In the genomic region with DNA sequence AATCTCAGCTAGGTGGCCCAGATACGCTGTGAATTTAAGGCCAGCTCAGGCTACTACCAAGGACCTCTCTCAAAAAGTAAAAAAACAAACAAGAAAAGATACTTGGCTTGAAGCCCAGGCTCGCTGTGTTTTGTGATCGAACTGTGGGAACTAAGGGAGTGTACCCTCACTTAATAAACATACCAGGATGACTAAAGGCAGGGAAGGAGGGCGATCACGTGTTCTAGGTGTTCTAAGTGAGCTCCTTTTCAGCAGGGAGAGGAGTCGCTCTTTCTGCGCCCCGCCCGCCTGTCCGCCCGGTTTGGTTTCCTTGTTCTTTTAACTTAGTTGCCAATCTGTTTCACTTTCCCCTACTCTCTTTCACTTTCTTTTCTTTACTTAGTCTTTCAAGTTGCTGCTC, we compare ENCODE assay signal across 8 mouse cellular contexts. TPM values are rescaled to one million over a fixed set of nuclear protein-coding genes. Genes with fewer than 3 reads are reported as not detected.
DNase-seq lines count a peak whose midpoint lies in the region; ATAC-seq and TF ChIP-seq lines count a peak whose summit lies in the region.

No protein-coding gene starts in this region.

- peak; percentile 24 to 29 for DNase-seq in heart, adult 2 months
- no peak for DNase-seq in heart, postnatal 25 days (ENCODE audit: low spot score)
- DNase-seq in adrenal gland, postnatal 36 days, result peak; percentile 8 to 30
- DNase-seq in liver, embryonic 11.5 days (ENCODE audit: low spot score), result no peak
- DNase-seq in ovary, postnatal 36 days (ENCODE audit: low spot score), result peak; percentile 15
- DNase-seq in left cerebral cortex, adult 8-10 months (ENCODE audit: low spot score in 2 of 2), result no peak
- no peak for DNase-seq in forebrain, embryonic 10.5 days (ENCODE audit: extremely low spot score, low spot score)

- ATAC-seq in liver, embryonic 11.5 days (replicated peaks; ENCODE audit: low FRiP score), result no peak
- no peak for ATAC-seq in cerebellum, adult (ENCODE audit: insufficient number of reproducible peaks, low FRiP score, low TSS enrichment)

- TF ChIP-seq EP300 in heart, adult 2 months (IDR thresholded peaks at IDR 0.05; ENCODE audit: insufficient read depth, low read depth, low read length), result no peak

- H3K4me2 ChIP-seq in liver, embryonic 11.5 days, result peak overlapping the region; percentile 18; the same call in 1 of the 2 replicates

- peak overlapping the region; percentile 37 for H3K4me3 ChIP-seq in heart, adult 2 months
- H3K4me3 ChIP-seq in liver, embryonic 11.5 days (ENCODE audit: low read depth, low read length), result no peak overlapping the region
- no peak overlapping the region for H3K4me3 ChIP-seq in forebrain, embryonic 10.5 days

- H3K4me1 ChIP-seq in heart, adult 2 months (ENCODE audit: control insufficient read depth, insufficient read depth, low read length), result 0 out of 2 replicates have a peak, but pooled peaks cover 3% of the 10 kb centered on the region
- H3K4me1 ChIP-seq in liver, embryonic 11.5 days (replicated peaks; ENCODE audit: control insufficient read depth, insufficient read depth, low read length), result no peaks in the 10 kb centered on the region
- H3K4me1 ChIP-seq in forebrain, embryonic 10.5 days, result peaks cover 6% of the 10 kb centered on the region; the same call in 1 of the 2 replicates

- 0 out of 2 replicates have a peak, but pooled peaks have one; percentile 15 for TF ChIP-seq POLR2A in heart, adult 2 months (IDR thresholded peaks at IDR 0.05; ENCODE audit: insufficient read depth, low read depth, low read length)

- no peak for TF ChIP-seq CTCF in heart, adult 2 months (IDR thresholded peaks at IDR 0.05)

- intact Hi-C loops in heart, adult 2 months (cut with DNase I), result no loop called here
- intact Hi-C loops in heart, postnatal 25 days (cut with DNase I), result no loop called here

- no peaks in the 10 kb centered on the region for H3K27me3 ChIP-seq in heart, adult 2 months (ENCODE audit: control insufficient read depth, insufficient read depth, low read length)
- H3K27me3 ChIP-seq in liver, embryonic 11.5 days (replicated peaks; ENCODE audit: control insufficient read depth, insufficient read depth, low read length), result no peaks in the 10 kb centered on the region
- H3K27me3 ChIP-seq in forebrain, embryonic 10.5 days (ENCODE audit: poor library complexity, severe bottlenecking), result peaks cover 9% of the 10 kb centered on the region

- H3K36me3 ChIP-seq in heart, adult 2 months (ENCODE audit: control insufficient read depth, insufficient read depth, low read length), result 0 out of 2 replicates have a peak, but pooled peaks cover 2% of the 10 kb centered on the region
- H3K36me3 ChIP-seq in liver, embryonic 11.5 days (ENCODE audit: control insufficient read depth, insufficient read depth, low read length), result no peaks in the 10 kb centered on the region
- H3K36me3 ChIP-seq in forebrain, embryonic 10.5 days (replicated peaks), result no peaks in the 10 kb centered on the region

- H3K79me2 ChIP-seq in heart, adult 2 months (replicated peaks; ENCODE audit: control insufficient read depth, insufficient read depth, low read length), result no peaks in the 10 kb centered on the region

- H3K27ac ChIP-seq in heart, adult 2 months, result peak overlapping the region; percentile 4
- H3K27ac ChIP-seq in liver, embryonic 11.5 days (ENCODE audit: low read depth, low read length), result no peak overlapping the region
- H3K27ac ChIP-seq in forebrain, embryonic 10.5 days, result no peak overlapping the region

- WGBS in heart, adult 2 months, result 38% methylated on average over 11 of the region's 11 CpGs
- WGBS in liver, embryonic 11.5 days, result 61% methylated on average over 11 of the region's 11 CpGs
- WGBS in forebrain, embryonic 10.5 days, result 81% methylated on average over 11 of the region's 11 CpGs

- peak overlapping the region; percentile 74 for H3K9ac ChIP-seq in heart, adult 2 months (ENCODE audit: low read depth, low read length)
- H3K9ac ChIP-seq in liver, embryonic 11.5 days (ENCODE audit: low read depth, low read length), result no peak overlapping the region

- H3K9me3 ChIP-seq in liver, embryonic 11.5 days (ENCODE audit: control insufficient read depth, low read length), result no peaks in the 10 kb centered on the region
- H3K9me3 ChIP-seq in forebrain, embryonic 10.5 days, result no peaks in the 10 kb centered on the region

RNA-seq across cellular contexts. Expression of gene Asb13, which starts 3.0 kb away (rescaled TPM):
- total RNA-seq in heart, adult 2 months (2021), result 10 to 100 TPM in 1 of 2 experiments, 1 to 10 TPM in 1; 8.4 to 11.5 TPM
- polyA plus RNA-seq in heart, adult 2 months (2012; rRNA removed), result 8.7 and 11.4 TPM in 2 replicates
- total RNA-seq in heart, postnatal 25 days (2021), result 1 to 10 TPM; 7.0 to 9.6 TPM
- total RNA-seq in adrenal gland, postnatal 36 days (2021), result 10 to 100 TPM; 12.1 to 15.5 TPM
- polyA plus RNA-seq in liver, embryonic 11.5 days (2014; fragmentation: Nextera tagmentation; extraction: Ambion mirVana), result 4.7 and 4.9 TPM in 2 replicates
- 10 to 100 TPM; 41.9 to 50.4 (median 47.5) TPM for total RNA-seq in left cerebral cortex, adult 8-10 months (2022)
- polyA plus RNA-seq in forebrain, embryonic 10.5 days (2016; fragmentation: Nextera tagmentation; extraction: Ambion mirVana), result 15.7 and 16.9 TPM in 2 replicates

RNA-seq across cellular contexts. Expression of gene Fam208b, which starts 25.9 kb away (rescaled TPM):
- total RNA-seq in heart, adult 2 months (2021), result 10 to 100 TPM; 12.8 to 13.1 TPM
- polyA plus RNA-seq in heart, adult 2 months (2012; rRNA removed), result 2.5 and 5.4 TPM in 2 replicates
- 10 to 100 TPM; 11.1 to 13.1 TPM for total RNA-seq in heart, postnatal 25 days (2021)
- 10 to 100 TPM; 23.0 to 25.0 TPM for total RNA-seq in adrenal gland, postnatal 36 days (2021)
- 10.8 and 14.5 TPM in 2 replicates for polyA plus RNA-seq in liver, embryonic 11.5 days (2014; fragmentation: Nextera tagmentation; extraction: Ambion mirVana)
- 10 to 100 TPM; 24.8 to 28.9 (median 25.6) TPM for total RNA-seq in left cerebral cortex, adult 8-10 months (2022)
- 20.9 and 24.4 TPM in 2 replicates for polyA plus RNA-seq in forebrain, embryonic 10.5 days (2016; fragmentation: Nextera tagmentation; extraction: Ambion mirVana)

Comparison
In these comparisons a context has a peak if more than half of its experiments do, and no peak if none do; other contexts are left out.
1. DNase-seq: peak in heart, adult 2 months (2 of 2), adrenal gland, postnatal 36 days (2 of 2) and ovary, postnatal 36 days (single experiment); none in heart, postnatal 25 days (single experiment), liver, embryonic 11.5 days (single experiment), left cerebral cortex, adult 8-10 months (0 of 2) and forebrain, embryonic 10.5 days (single experiment).